Mouse (Mus musculus) midbrain, postnatal 0 days (tissue): ENCODE measurements around the gene Cx3cr1. TPM values are rescaled to one million over a fixed set of nuclear protein-coding genes. Genes with fewer than 3 reads are reported as not detected.

ENCODE experiments used
- ATAC-seq: fragments of 200-750 bp; cut with Nextera tagmentation; 2 replicates; pipeline ENCODE4 v1.8.0; 2017; ENCODE audit warnings: moderate number of reproducible peaks, mild to moderate bottlenecking, moderate TSS enrichment, moderate library complexity; ENCODE audit not compliant: low FRiP score
- DNase-seq: peaks from one replicate; pipeline ENCODE4 v3.0.0-alpha.2; 2015; ENCODE audit warnings: low spot score
- H3K27ac ChIP-seq: fragments of 300-500 bp; sonication (generic); 2 replicates; pipeline ENCODE4 v1.5.1; 2014; ENCODE audit warnings: low read depth, mild to moderate bottlenecking, low read length, mixed read lengths
- H3K27me3 ChIP-seq: fragments of 300-500 bp; sonication (generic); 2 replicates; pipeline ENCODE4 v1.6.1; 2014; ENCODE audit warnings: low read length, control low read depth, mixed read lengths; ENCODE audit not compliant: insufficient read depth
- H3K36me3 ChIP-seq: fragments of 300-500 bp; sonication (generic); 2 replicates; pipeline ENCODE4 v1.6.1; 2014; ENCODE audit warnings: low read length, control low read depth, mixed read lengths; ENCODE audit not compliant: insufficient read depth
- H3K4me1 ChIP-seq: fragments of 300-500 bp; sonication (generic); 2 replicates; pipeline ENCODE4 v1.6.1; 2014; ENCODE audit warnings: mild to moderate bottlenecking, control low read depth, antibody characterized with exemption, low read length, mixed read lengths; ENCODE audit not compliant: insufficient read depth
- H3K4me2 ChIP-seq: fragments of 300-500 bp; sonication (generic); 2 replicates; pipeline ENCODE4 v1.6.1; 2014; ENCODE audit warnings: low read depth, mild to moderate bottlenecking, low read length, mixed read lengths; ENCODE audit not compliant: poor library complexity, severe bottlenecking
- H3K4me3 ChIP-seq: fragments of 300-500 bp; sonication (generic); 2 replicates; pipeline ENCODE4 v1.5.1; 2014; ENCODE audit warnings: low read depth, mild to moderate bottlenecking, low read length, moderate library complexity
- H3K9ac ChIP-seq: fragments of 300-500 bp; sonication (generic); replicated peaks from 2 replicates; pipeline ENCODE4 v1.6.1; 2014; ENCODE audit warnings: mild to moderate bottlenecking, low read length, moderate library complexity, mixed read lengths; ENCODE audit not compliant: poor library complexity, severe bottlenecking
- H3K9me3 ChIP-seq: fragments of 300-500 bp; sonication (generic); 2 replicates; pipeline ENCODE4 v1.6.1; 2016; ENCODE audit warnings: low read length, control low read depth
- CTCF ChIP-seq: IDR thresholded peaks from 2 replicates; pipeline ENCODE4 v1.5.1; 2016; ENCODE audit warnings: antibody characterized with exemption, mild to moderate bottlenecking
- WGBS: fragments of 180-500 bp; shearing (Covaris S2); extraction: QIAGEN DNeasy Blood & Tissue Kit; methylation state at CpG from one replicate; pipeline ENCODE4 v1.1.7; 2014; 5-methylcytosine and 5-hydroxymethylcytosine counted together
- polyA plus RNA-seq: library from polyadenylated mRNA; unstranded; fragments of >200 nt; fragmentation: Nextera tagmentation; extraction: Ambion mirVana; gene quantifications from 2 replicates; pipeline ENCODE4 v1.2.1, GENCODE M21; 2015
- total RNA-seq: library from RNA; depleted of rRNA; stranded (reverse); fragments of >200 nt; gene quantifications from 2 replicates; pipeline ENCODE4 v1.2.3, GENCODE M21; 2014

Cx3cr1 gene
- total and polyA plus RNA-seq, 2 experiments from 2014 or later, result 9.0 to 19.3 TPM

GRCm38 (mm10) chr9:120099304-120099703, 29.6 kb upstream of the Cx3cr1 start:
- ATAC-seq (no peak), DNase-seq (no peak)
- TF ChIP-seq CTCF, result no peak
- Histone ChIP-seq H3K4me2 (no peak overlapping the region), H3K4me3 (no peak overlapping the region), H3K4me1 (no peaks in the 10 kb centered on the region), H3K36me3 (no peaks in the 10 kb centered on the region), H3K9me3 (no peaks in the 10 kb centered on the region), H3K27me3 (no peaks in the 10 kb centered on the region), H3K27ac (no peak overlapping the region), H3K9ac (no peak overlapping the region)
- 90% methylated on average over 8 of the region's 8 CpGs for WGBS

GRCm38 (mm10) chr9:120098682-120099081, 29.0 kb upstream of the Cx3cr1 start:
- H3K9ac ChIP-seq, result no peak overlapping the region
- peak; percentile 90 for TF ChIP-seq CTCF
- H3K27ac ChIP-seq, result no peak overlapping the region
- no peak for ATAC-seq
- WGBS, result 20% methylated on average over 7 of the region's 7 CpGs
- no peaks in the 10 kb centered on the region for H3K36me3 ChIP-seq
- no peaks in the 10 kb centered on the region for H3K27me3 ChIP-seq
- DNase-seq, result peak; percentile 79
- no peaks in the 10 kb centered on the region for H3K9me3 ChIP-seq
- H3K4me2 ChIP-seq, result no peak overlapping the region
- H3K4me3 ChIP-seq, result no peak overlapping the region
- no peaks in the 10 kb centered on the region for H3K4me1 ChIP-seq

GRCm38 (mm10) chr9:120095886-120096285, 26.2 kb upstream of the Cx3cr1 start:
- no peaks in the 10 kb centered on the region for H3K36me3 ChIP-seq
- H3K9ac ChIP-seq, result no peak overlapping the region
- ATAC-seq (no peak), DNase-seq (no peak)
- no peak overlapping the region for H3K4me3 ChIP-seq
- no peaks in the 10 kb centered on the region for H3K4me1 ChIP-seq
- no peaks in the 10 kb centered on the region for H3K9me3 ChIP-seq
- no peak overlapping the region for H3K27ac ChIP-seq
- TF ChIP-seq CTCF, result no peak
- no peaks in the 10 kb centered on the region for H3K27me3 ChIP-seq
- no peak overlapping the region for H3K4me2 ChIP-seq
- 69% methylated on average over 7 of the region's 7 CpGs for WGBS

- TF ChIP-seq CTCF, result no peak
- Histone ChIP-seq H3K4me1 (no peaks in the 10 kb centered on the region), H3K36me3 (no peaks in the 10 kb centered on the region), H3K27me3 (no peaks in the 10 kb centered on the region), H3K9me3 (no peaks in the 10 kb centered on the region), H3K27ac (no peak overlapping the region), H3K9ac (no peak overlapping the region), H3K4me2 (no peak overlapping the region), H3K4me3 (no peak overlapping the region)
- ATAC-seq, result no peak
- DNase-seq, result no peak
- 87% methylated on average over 13 of the region's 13 CpGs for WGBS
Observed at GRCm38 (mm10) chr9:120093701-120094100, 24.0 kb upstream of the Cx3cr1 start.

- H3K36me3 ChIP-seq, result no peaks in the 10 kb centered on the region
- no peak for ATAC-seq
- 80% methylated on average over 5 of the region's 5 CpGs for WGBS
- DNase-seq, result no peak
- H3K4me2 ChIP-seq, result no peak within 1 kb of the TSS
- H3K27me3 ChIP-seq, result no peaks in the 10 kb centered on the region
- no peaks in the 10 kb centered on the region for H3K4me1 ChIP-seq
- no peak within 1 kb of the TSS for H3K27ac ChIP-seq
- no peaks in the 10 kb centered on the region for H3K9me3 ChIP-seq
- H3K4me3 ChIP-seq, result no peak within 1 kb of the TSS
- H3K9ac ChIP-seq, result no peak within 1 kb of the TSS
- TF ChIP-seq CTCF, result no peak
Observed at GRCm38 (mm10) chr9:120091696-120092238, 22.1 kb upstream of the Cx3cr1 start, which contains the start of gene Ccr8. Gene Ccr8, plus strand, starts transcription at chr9:120092114.

GRCm38 (mm10) chr9:120091086-120091485, 21.4 kb upstream of the Cx3cr1 start:
- Histone ChIP-seq H3K9me3 (no peaks in the 10 kb centered on the region), H3K27me3 (no peaks in the 10 kb centered on the region), H3K4me2 (no peak overlapping the region), H3K4me3 (no peak overlapping the region), H3K36me3 (no peaks in the 10 kb centered on the region), H3K4me1 (no peaks in the 10 kb centered on the region), H3K9ac (no peak overlapping the region), H3K27ac (no peak overlapping the region)
- 82% methylated on average over 10 of the region's 10 CpGs for WGBS
- ATAC-seq (no peak), DNase-seq (no peak)
- TF ChIP-seq CTCF, result no peak
